8 mouse cellular contexts compared by ENCODE assay signal in the genomic region with DNA sequence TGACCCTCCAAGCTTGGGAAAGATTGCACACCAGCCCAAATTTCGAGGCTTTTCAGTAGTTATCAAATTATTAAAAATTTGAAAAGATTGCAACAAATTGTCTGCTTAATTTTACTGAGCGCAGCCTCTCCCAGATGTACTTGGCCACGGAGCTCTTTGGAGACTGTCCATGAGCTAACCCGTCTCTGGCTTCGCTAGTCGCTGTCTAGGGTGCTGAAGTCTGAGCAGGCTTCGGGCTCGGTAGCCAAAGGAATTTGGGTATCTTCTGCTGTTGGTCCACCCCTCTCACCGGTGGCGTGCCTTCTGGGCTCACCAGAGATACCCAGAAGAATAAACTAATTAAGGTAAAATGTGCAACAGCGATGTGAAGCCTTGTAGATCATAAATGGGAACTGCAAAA.
DNase-seq lines count a peak whose midpoint lies in the region; ATAC-seq and TF ChIP-seq lines count a peak whose summit lies in the region.

No protein-coding gene starts in this region.

- H3K9ac ChIP-seq in kidney, embryonic 15.5 days, result no peak overlapping the region
- no peak overlapping the region for H3K9ac ChIP-seq in kidney, postnatal 0 days (ENCODE audit: low read depth, low read length)
- H3K9ac ChIP-seq in neural tube, embryonic 11.5 days (ENCODE audit: low read length), result no peak overlapping the region

- H3K9me3 ChIP-seq in kidney, embryonic 15.5 days (replicated peaks), result no peaks in the 10 kb centered on the region
- no peaks in the 10 kb centered on the region for H3K9me3 ChIP-seq in kidney, postnatal 0 days (replicated peaks; ENCODE audit: low read length)
- no peaks in the 10 kb centered on the region for H3K9me3 ChIP-seq in neural tube, embryonic 11.5 days (ENCODE audit: control insufficient read depth, low read length)

- no peak overlapping the region for H3K4me2 ChIP-seq in kidney, embryonic 15.5 days
- no peak overlapping the region for H3K4me2 ChIP-seq in kidney, postnatal 0 days (ENCODE audit: low read length)
- H3K4me2 ChIP-seq in neural tube, embryonic 11.5 days (ENCODE audit: low read depth), result no peak overlapping the region

- H3K4me1 ChIP-seq in kidney, embryonic 15.5 days, result no peaks in the 10 kb centered on the region
- no peaks in the 10 kb centered on the region for H3K4me1 ChIP-seq in kidney, postnatal 0 days (replicated peaks; ENCODE audit: insufficient read depth, low read length)
- H3K4me1 ChIP-seq in neural tube, embryonic 11.5 days (ENCODE audit: control insufficient read depth, insufficient read depth, low read length), result 0 out of 2 replicates have a peak, but pooled peaks cover 2% of the 10 kb centered on the region

- 6% methylated on average over 11 of the region's 11 CpGs for WGBS in kidney, embryonic 15.5 days
- WGBS in kidney, postnatal 0 days, result 2% methylated on average over 11 of the region's 11 CpGs
- 8% methylated on average over 11 of the region's 11 CpGs for WGBS in neural tube, embryonic 11.5 days

- no peak overlapping the region for H3K4me3 ChIP-seq in kidney, embryonic 15.5 days (replicated peaks)
- no peak overlapping the region for H3K4me3 ChIP-seq in kidney, postnatal 0 days (replicated peaks; ENCODE audit: low read depth, low read length)
- H3K4me3 ChIP-seq in neural tube, embryonic 11.5 days (ENCODE audit: low read depth, low read length), result no peak overlapping the region

- no peaks in the 10 kb centered on the region for H3K36me3 ChIP-seq in kidney, embryonic 15.5 days
- no peaks in the 10 kb centered on the region for H3K36me3 ChIP-seq in kidney, postnatal 0 days (ENCODE audit: insufficient read depth, low read length)
- no peaks in the 10 kb centered on the region for H3K36me3 ChIP-seq in neural tube, embryonic 11.5 days (ENCODE audit: control insufficient read depth, insufficient read depth, low read length)

- peak; percentile 34 for DNase-seq in kidney, adult 11 months
- peak; percentile 82 for DNase-seq in R1 (ENCODE audit: low read depth, low spot score)
- DNase-seq in forelimb bud, embryonic 11.5 days (ENCODE audit: low read depth, low spot score), result peak; percentile 82
- DNase-seq in kidney, postnatal 0 days (ENCODE audit: low spot score), result peak; percentile 91
- peak; percentile 81 for DNase-seq in neural tube, embryonic 11.5 days (ENCODE audit: low spot score)
- DNase-seq in layer of hippocampus, adult 9-11 months, result no peak
- no peak for DNase-seq in spleen, postnatal 4 days (ENCODE audit: low spot score in 2 of 2)

- ATAC-seq in kidney, embryonic 15.5 days (replicated peaks; ENCODE audit: low FRiP score), result no peak
- ATAC-seq in kidney, postnatal 0 days (replicated peaks; ENCODE audit: low FRiP score, low read depth), result no peak
- no peak for ATAC-seq in neural tube, embryonic 11.5 days (ENCODE audit: insufficient read depth, low FRiP score, low TSS enrichment)

- TF ChIP-seq CTCF in kidney, postnatal 0 days (IDR thresholded peaks at IDR 0.05; ENCODE audit: low read depth), result no peak

- H3K27me3 ChIP-seq in kidney, embryonic 15.5 days, result peaks cover 5% of the 10 kb centered on the region; the same call in 1 of the 2 replicates
- H3K27me3 ChIP-seq in kidney, postnatal 0 days (ENCODE audit: insufficient read depth, low read length), result no peaks in the 10 kb centered on the region
- no peaks in the 10 kb centered on the region for H3K27me3 ChIP-seq in neural tube, embryonic 11.5 days (ENCODE audit: control insufficient read depth, insufficient read depth, low read length)

- H3K27ac ChIP-seq in kidney, embryonic 15.5 days, result no peak overlapping the region
- no peak overlapping the region for H3K27ac ChIP-seq in kidney, postnatal 0 days
- H3K27ac ChIP-seq in neural tube, embryonic 11.5 days (ENCODE audit: low read depth, low read length), result no peak overlapping the region

Comparison
In these comparisons a context has a peak if more than half of its experiments do, and no peak if none do; other contexts are left out.
1. DNase-seq: peak in kidney, adult 11 months (single experiment), R1 (single experiment), forelimb bud, embryonic 11.5 days (single experiment), kidney, postnatal 0 days (single experiment) and neural tube, embryonic 11.5 days (single experiment); none in layer of hippocampus, adult 9-11 months (single experiment) and spleen, postnatal 4 days (0 of 2).